Mouse (Mus musculus) liver, embryonic 12.5 days (tissue): ENCODE results near the gene Grifin. TPM values are rescaled to one million over a fixed set of nuclear protein-coding genes. Genes with fewer than 3 reads are reported as not detected.
A peak's percentile ranks its signal among the peaks of the same experiment; 100 is the strongest.

ENCODE experiments used
- ATAC-seq: fragments of 200-750 bp; cut with Nextera tagmentation; 2 replicates; pipeline ENCODE4 v1.8.0; 2017; ENCODE audit warnings: moderate number of reproducible peaks, mild to moderate bottlenecking, moderate library complexity
- H3K27ac ChIP-seq: fragments of 300-500 bp; sonication (generic); 2 replicates; pipeline ENCODE4 v1.5.1; 2016; ENCODE audit warnings: mild to moderate bottlenecking
- H3K27me3 ChIP-seq: fragments of 300-500 bp; sonication (generic); replicated peaks from 2 replicates; pipeline ENCODE4 v1.6.1; 2016; ENCODE audit warnings: mild to moderate bottlenecking, moderate library complexity
- H3K36me3 ChIP-seq: fragments of 300-500 bp; sonication (generic); 2 replicates; pipeline ENCODE4 v1.6.1; 2016; ENCODE audit warnings: mild to moderate bottlenecking, moderate library complexity
- H3K4me1 ChIP-seq: fragments of 300-500 bp; sonication (generic); 2 replicates; pipeline ENCODE4 v1.6.1; 2016
- H3K4me2 ChIP-seq: fragments of 300-500 bp; sonication (generic); 2 replicates; pipeline ENCODE4 v1.6.1; 2016; ENCODE audit warnings: mild to moderate bottlenecking, moderate library complexity
- H3K4me3 ChIP-seq: fragments of 300-500 bp; sonication (generic); 2 replicates; pipeline ENCODE4 v1.5.1; 2016; ENCODE audit warnings: mild to moderate bottlenecking, moderate library complexity
- H3K9ac ChIP-seq: fragments of 300-500 bp; sonication (generic); 2 replicates; pipeline ENCODE4 v1.6.1; 2016; ENCODE audit warnings: mild to moderate bottlenecking, moderate library complexity
- H3K9me3 ChIP-seq: fragments of 300-500 bp; sonication (generic); replicated peaks from 2 replicates; pipeline ENCODE4 v1.6.1; 2016; ENCODE audit warnings: mild to moderate bottlenecking, moderate library complexity
- WGBS: fragments of 180-500 bp; shearing (Covaris S2); methylation state at CpG from one replicate; pipeline ENCODE4 v1.1.7; 2016; ENCODE audit not compliant: insufficient replicate concordance; 5-methylcytosine and 5-hydroxymethylcytosine counted together
- polyA plus RNA-seq: library from polyadenylated mRNA; unstranded; fragments of >200 nt; fragmentation: Nextera tagmentation; extraction: Ambion mirVana; gene quantifications from 2 replicates; pipeline ENCODE4 v1.2.1, GENCODE M21; 2016

Gene Grifin
- polyA plus RNA-seq, 1 experiment from 2014 or later = 6.3 TPM

DNA sequence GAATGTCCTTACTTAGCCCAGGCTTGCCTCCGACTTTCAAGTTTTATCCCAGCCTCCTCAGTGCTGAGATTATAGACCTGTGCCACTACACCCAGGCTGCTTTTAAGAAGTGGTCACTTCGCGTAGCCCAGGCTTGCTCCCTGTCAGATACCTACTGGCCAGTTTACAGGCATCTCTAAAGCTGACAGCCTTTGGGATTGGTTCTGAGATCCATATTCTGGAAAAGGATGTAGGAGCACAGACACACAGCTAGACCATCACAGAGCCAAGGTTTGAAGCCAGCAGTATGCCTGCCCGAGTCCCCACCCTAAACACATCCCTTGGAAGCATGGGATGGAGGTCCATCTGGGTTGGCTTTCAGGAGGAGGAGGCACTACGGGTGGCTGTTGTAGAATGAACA, 2.9 kb upstream of the Grifin start:
- H3K9ac ChIP-seq = no peak overlapping the region
- no peak for ATAC-seq
- no peaks in the 10 kb centered on the region for H3K9me3 ChIP-seq
- peak overlapping the region; percentile 71 for H3K27ac ChIP-seq
- no peak overlapping the region for H3K4me3 ChIP-seq
- peak overlapping the region; percentile 21 for H3K4me2 ChIP-seq
- WGBS = 71% methylated on average over 5 of the region's 5 CpGs
- H3K4me1 ChIP-seq = peaks cover 55% of the 10 kb centered on the region
- H3K36me3 ChIP-seq = no peaks in the 10 kb centered on the region
- peaks cover 7% of the 10 kb centered on the region for H3K27me3 ChIP-seq

DNA sequence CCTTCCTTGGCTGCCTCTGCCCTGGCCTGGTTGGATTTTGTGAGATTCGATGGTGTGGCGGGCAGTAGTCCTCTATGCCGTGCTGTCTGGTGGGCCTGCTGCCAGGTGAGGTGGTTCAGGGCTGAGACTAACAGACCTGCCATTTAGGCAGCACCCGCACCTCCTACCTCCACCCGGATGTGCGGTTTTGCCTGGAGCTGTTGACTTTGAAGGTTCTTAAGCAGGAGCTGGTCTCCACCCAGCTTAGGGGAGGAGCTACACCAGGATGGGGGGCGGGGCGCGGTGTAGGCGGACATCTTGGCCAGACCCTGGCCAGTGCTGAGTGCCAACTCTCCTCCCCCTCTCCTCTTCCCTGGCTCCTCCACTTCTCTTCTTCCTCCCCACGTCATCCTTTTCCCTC, 2.5 kb upstream of the Grifin start:
- peak overlapping the region; percentile 71 for H3K27ac ChIP-seq
- H3K27me3 ChIP-seq = peaks cover 7% of the 10 kb centered on the region
- H3K9ac ChIP-seq = peak overlapping the region; percentile 31; the same call in 1 of the 2 replicates
- no peak overlapping the region for H3K4me3 ChIP-seq
- peak overlapping the region; percentile 21 for H3K4me2 ChIP-seq
- H3K36me3 ChIP-seq = no peaks in the 10 kb centered on the region
- H3K9me3 ChIP-seq = no peaks in the 10 kb centered on the region
- peak; percentile 63 for ATAC-seq
- peaks cover 55% of the 10 kb centered on the region for H3K4me1 ChIP-seq
- WGBS = 31% methylated on average over 11 of the region's 11 CpGs

DNA sequence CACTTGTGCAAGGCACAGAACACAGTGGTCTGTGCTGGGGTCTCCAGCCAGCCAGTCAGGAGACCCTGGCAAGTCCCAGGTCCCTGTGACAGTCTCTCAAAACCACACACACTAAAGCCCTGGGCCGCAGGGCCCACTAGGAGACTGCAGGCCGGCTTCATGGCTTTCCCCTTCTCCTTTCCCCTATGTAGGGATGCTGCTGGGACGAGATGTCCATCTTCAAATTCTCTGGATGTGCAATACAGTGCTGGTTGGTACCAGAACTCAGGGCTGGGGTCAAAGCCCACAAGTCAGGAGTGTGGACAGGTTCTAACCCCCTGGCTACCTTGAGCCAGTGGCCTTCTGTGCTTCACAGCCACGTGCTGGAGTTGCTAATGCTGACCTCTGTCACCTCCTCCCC, 1.4 kb upstream of the Grifin start:
- peaks cover 55% of the 10 kb centered on the region for H3K4me1 ChIP-seq
- H3K9me3 ChIP-seq = no peaks in the 10 kb centered on the region
- H3K9ac ChIP-seq = no peak overlapping the region
- peaks cover 7% of the 10 kb centered on the region for H3K27me3 ChIP-seq
- ATAC-seq = no peak
- peak overlapping the region; percentile 71; the same call in 1 of the 2 replicates for H3K27ac ChIP-seq
- H3K36me3 ChIP-seq = no peaks in the 10 kb centered on the region
- WGBS = 68% methylated on average over 4 of the region's 4 CpGs
- H3K4me3 ChIP-seq = no peak overlapping the region
- no peak overlapping the region for H3K4me2 ChIP-seq

DNA sequence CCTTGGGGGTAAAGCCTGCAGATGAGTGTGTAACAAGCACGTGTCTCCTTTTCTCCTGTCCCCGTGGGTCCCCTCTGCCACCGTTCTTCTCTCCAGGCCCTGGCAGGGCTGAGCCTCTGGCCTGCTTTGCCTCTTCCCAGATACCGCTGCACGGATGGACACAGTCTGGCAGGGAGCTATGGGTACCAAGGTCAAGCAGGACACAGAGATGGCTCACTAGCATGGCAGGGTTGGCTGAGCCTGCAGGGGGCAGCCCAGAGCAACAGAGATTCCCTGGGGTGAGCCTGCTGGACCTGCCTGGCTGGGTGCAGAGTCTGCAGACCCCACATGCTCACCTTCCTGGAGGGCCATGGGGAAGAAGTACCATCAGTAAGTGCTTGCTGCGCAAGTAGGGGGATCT, 985 bp upstream of the Grifin start:
- no peak for ATAC-seq

DNA sequence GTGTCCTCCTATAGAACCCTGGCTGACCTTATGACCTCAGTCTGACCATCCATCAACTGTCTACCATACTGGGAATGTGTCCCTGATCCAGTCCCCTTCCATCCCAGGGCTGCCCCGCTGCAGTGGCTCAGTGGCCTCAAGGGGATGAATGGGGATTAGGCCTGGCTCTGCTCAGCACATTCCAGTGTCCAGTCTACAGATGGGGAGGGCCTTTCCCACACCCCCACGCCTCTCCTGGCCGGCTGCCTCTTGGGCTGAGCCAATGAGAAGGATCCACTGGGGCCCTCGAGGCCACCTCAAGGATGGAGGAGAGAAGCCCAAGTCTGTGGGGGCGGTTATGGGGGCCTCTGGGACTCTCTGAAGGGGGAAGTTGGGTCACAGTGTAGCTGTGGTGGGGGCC, 580 bp upstream of the Grifin start:
- Histone ChIP-seq H3K4me3 (no peak overlapping the region), H3K9me3 (no peaks in the 10 kb centered on the region), H3K9ac (0 out of 2 replicates have a peak overlapping the region, but pooled peaks have one; percentile 15), H3K4me2 (peak overlapping the region; percentile 62), H3K27me3 (peaks cover 7% of the 10 kb centered on the region), H3K36me3 (no peaks in the 10 kb centered on the region), H3K4me1 (peaks cover 55% of the 10 kb centered on the region), H3K27ac (peak overlapping the region; percentile 52)
- ATAC-seq = peak; percentile 5; the same call in 1 of the 2 replicates
- WGBS = 54% methylated on average over 5 of the region's 5 CpGs

More for the DNA sequence above, 985 bp upstream of the Grifin start:
- 56% methylated on average over 5 of the region's 6 CpGs for WGBS
- Histone ChIP-seq H3K36me3 (no peaks in the 10 kb centered on the region), H3K9ac (peak overlapping the region; percentile 4; the same call in 1 of the 2 replicates), H3K27ac (peak overlapping the region; percentile 52), H3K4me3 (no peak overlapping the region), H3K4me1 (peaks cover 55% of the 10 kb centered on the region), H3K9me3 (no peaks in the 10 kb centered on the region), H3K4me2 (no peak overlapping the region), H3K27me3 (peaks cover 7% of the 10 kb centered on the region)

DNA sequence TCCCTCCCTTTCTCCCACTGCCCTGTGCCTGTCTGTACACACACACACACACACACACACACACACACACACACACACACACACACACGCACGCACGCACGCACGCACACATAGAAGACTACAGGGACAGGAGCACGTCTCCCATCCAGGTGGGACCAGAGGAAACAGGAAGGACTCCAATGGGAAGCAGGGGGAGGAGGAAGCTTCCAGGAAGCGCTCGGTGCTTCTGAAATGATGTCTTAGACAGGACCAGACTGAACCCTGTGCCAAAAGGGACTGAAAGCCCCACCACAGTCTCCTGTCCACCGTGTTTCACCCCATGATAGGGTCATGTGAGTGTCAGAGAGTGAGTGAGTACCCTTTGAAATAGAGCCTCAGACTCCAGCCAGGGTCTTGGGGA, 2.3 kb downstream of the Grifin start:
- 79% methylated on average over 9 of the region's 9 CpGs for WGBS
- Histone ChIP-seq H3K27me3 (peaks cover 7% of the 10 kb centered on the region), H3K4me2 (no peak overlapping the region), H3K36me3 (no peaks in the 10 kb centered on the region), H3K9ac (no peak overlapping the region), H3K27ac (no peak overlapping the region), H3K4me1 (peaks cover 43% of the 10 kb centered on the region), H3K9me3 (no peaks in the 10 kb centered on the region), H3K4me3 (no peak overlapping the region)
- no peak for ATAC-seq

DNA sequence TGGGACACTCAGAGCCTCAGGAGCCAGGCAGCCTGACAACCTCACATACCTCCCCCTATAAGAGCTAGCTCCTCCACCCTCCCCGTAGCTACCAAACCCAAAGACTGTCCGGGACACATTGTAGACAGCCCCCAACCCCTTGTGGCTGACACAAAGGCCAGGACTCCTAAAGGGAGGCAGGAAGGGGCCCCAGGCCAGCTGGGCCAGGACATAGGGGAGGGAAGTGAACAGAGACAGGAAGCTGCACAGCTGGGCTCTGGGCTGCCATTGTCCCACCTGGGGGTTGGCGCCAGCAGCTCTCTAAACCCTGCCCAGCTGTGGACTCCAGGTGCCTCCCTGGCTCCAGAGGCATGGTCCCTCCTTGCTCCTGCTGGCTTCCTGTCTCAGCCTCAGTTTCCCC, 8.0 kb downstream of the Grifin start:
- Histone ChIP-seq H3K9me3 (no peaks in the 10 kb centered on the region), H3K27ac (no peak overlapping the region), H3K9ac (no peak overlapping the region), H3K36me3 (no peaks in the 10 kb centered on the region), H3K4me3 (no peak overlapping the region), H3K27me3 (no peaks in the 10 kb centered on the region; the same call in 1 of the 2 replicates), H3K4me1 (no peaks in the 10 kb centered on the region), H3K4me2 (no peak overlapping the region)
- WGBS = 25% methylated on average over 3 of the region's 3 CpGs
- no peak for ATAC-seq

DNA sequence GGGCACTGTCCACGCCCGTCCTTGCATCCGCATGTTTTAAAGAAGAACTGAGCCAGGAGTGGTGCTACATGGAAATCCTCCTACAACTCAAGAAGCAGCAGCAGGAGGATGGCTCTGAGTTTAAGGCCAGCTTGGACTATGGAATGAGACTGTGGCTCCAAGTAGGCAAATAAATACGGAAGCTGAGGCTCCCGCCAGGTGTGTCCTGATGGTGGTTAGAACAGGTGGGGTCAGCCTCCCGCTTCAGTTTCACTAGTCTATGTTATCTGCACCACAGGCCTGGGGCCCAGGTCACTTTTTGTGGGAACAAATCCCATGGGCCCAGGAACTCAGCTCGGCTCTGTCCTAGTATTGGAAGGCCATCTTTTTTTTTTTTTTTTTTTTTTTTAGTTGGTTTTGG, 11.2 kb downstream of the Grifin start:
- H3K9me3 ChIP-seq = no peaks in the 10 kb centered on the region
- no peak overlapping the region for H3K4me2 ChIP-seq
- 73% methylated on average over 7 of the region's 7 CpGs for WGBS
- ATAC-seq = no peak
- no peak overlapping the region for H3K9ac ChIP-seq
- peaks cover 5% of the 10 kb centered on the region for H3K27me3 ChIP-seq
- H3K27ac ChIP-seq = no peak overlapping the region
- no peak overlapping the region for H3K4me3 ChIP-seq
- no peaks in the 10 kb centered on the region for H3K36me3 ChIP-seq
- H3K4me1 ChIP-seq = no peaks in the 10 kb centered on the region

DNA sequence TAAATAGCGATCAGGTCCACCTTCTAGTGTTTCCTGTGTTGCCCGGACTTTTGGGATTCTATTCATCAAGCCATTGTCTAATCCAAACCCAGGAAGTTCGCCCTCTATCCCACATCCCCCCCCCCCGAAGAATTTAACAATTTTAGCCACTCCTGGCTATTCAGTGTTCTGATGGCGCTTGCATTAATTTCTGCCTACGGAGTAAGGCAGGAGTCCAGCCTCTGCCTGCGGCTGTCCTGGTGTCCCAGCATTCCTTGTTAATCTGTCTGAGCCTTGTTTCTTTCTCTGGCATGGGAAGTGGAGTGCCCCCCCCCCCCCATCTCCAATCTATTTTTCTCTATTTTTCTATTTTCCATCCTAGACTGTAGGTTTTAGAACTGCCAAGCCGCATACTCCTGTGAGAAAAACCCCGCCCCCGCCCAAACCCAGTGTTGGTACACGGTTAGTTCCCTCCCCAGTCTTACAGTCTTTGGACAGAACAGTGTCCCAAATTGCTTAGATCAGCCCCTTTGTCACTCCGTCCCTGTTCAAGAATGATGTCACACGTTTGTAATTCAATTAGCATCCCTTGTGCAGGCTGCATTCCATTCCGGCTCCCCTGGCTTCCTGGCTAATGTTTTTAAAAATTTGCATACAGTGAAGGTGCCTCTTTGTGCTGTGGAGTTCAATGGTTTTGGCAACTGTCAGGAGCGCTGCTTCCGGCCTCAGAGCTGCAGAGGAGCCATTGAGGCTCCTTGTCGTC, 15.4 kb downstream of the Grifin start:
- no peak overlapping the region for H3K4me3 ChIP-seq
- H3K27me3 ChIP-seq = peaks cover 5% of the 10 kb centered on the region
- no peak overlapping the region for H3K27ac ChIP-seq
- ATAC-seq = no peak
- H3K4me1 ChIP-seq = no peaks in the 10 kb centered on the region
- H3K9ac ChIP-seq = no peak overlapping the region
- 35% methylated on average over 17 of the region's 17 CpGs for WGBS
- H3K9me3 ChIP-seq = no peaks in the 10 kb centered on the region
- no peaks in the 10 kb centered on the region for H3K36me3 ChIP-seq
- H3K4me2 ChIP-seq = no peak overlapping the region

DNA sequence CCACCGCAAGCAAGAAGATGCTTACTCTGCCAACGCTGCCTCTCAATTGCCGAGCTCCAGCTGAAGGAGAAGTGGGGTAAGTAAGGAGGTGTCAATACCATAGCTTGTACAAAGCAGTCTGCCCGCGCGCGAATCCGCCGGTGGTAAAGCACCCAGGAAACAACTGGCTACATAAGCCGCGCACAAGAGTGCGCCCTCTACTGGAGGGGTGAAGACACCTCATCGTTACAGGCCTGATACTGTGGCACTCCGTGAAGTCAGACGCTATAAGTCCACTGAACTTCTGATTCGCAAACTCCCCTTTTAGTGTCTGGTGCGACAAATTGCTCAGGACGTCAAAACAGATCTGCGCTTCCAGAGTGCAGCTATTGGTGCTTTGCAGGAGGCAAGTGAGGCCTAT, 18.5 kb downstream of the Grifin start:
- no peak for ATAC-seq
- Histone ChIP-seq H3K36me3 (no peaks in the 10 kb centered on the region), H3K9ac (no peak overlapping the region), H3K27ac (no peak overlapping the region), H3K27me3 (peaks cover 10% of the 10 kb centered on the region), H3K4me3 (no peak overlapping the region), H3K4me2 (no peak overlapping the region), H3K9me3 (no peaks in the 10 kb centered on the region), H3K4me1 (no peaks in the 10 kb centered on the region)
- whole genome bisulfite sequencing = 69% methylated on average over 19 of the region's 19 CpGs

DNA sequence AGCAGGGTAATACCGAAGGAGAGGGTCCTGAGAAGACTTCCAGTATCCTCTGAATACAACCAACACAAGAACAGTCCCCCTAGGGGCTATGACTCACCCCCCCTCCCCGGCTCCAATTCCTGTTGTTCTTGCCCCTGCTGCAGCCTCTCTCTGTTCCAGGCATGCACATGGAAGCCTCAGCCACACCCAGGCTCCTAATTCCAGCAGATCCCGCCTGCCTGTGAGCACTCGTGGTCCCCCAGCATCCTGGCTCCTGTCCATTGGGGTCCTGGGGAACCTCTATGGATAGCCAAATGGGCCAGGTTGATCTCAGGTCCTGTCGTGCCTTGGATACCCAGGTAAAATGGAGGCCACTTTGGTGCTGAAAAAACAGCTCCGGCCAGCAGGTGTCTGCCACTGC, 19.2 kb downstream of the Grifin start:
- Histone ChIP-seq H3K36me3 (no peaks in the 10 kb centered on the region), H3K9me3 (no peaks in the 10 kb centered on the region), H3K4me1 (no peaks in the 10 kb centered on the region), H3K27ac (no peak overlapping the region), H3K4me2 (no peak overlapping the region), H3K9ac (no peak overlapping the region), H3K4me3 (no peak overlapping the region), H3K27me3 (peaks cover 12% of the 10 kb centered on the region)
- 55% methylated on average over 6 of the region's 6 CpGs for WGBS
- no peak for ATAC-seq

DNA sequence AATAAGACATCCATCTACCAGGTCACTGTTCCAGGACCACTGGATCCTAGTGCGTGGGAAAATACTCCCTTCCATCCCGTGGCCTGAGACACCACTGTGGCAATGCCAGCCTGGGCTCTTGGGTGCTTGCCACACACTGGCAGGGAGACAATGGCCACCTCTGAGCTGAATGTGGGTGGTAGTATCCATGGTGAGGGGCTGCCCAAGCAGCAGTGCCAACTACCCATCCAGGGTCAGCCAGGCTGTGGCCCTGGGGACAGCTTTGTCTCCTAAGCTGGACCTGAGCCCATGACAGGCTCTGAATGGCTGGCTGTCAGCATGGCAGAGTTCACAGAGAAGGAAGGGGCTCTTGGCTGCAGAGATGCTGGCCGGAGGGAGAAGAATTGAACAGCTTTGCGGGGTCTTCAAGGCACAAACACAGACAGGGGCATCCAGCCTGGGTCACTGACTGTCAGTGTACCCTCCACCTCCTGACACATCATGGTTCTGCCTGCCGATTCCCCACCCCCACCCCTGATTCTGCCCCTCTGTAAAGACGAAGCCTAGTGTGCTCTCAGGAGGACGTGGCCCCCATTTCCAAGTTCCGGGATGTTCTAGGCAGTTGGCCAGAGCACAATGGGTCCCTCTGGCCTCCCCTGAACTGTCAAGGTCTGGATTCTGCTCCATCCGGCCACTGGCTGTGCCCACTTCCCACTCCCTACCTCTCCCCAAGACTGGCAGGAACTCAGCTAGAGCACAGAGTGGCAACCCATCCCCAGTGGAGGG, 21.9 kb downstream of the Grifin start:
- peaks cover 12% of the 10 kb centered on the region for H3K27me3 ChIP-seq
- 59% methylated on average over 9 of the region's 9 CpGs for WGBS
- no peak for ATAC-seq

More for the DNA sequence above, 21.9 kb downstream of the Grifin start:
- no peak overlapping the region for H3K27ac ChIP-seq
- no peak overlapping the region for H3K9ac ChIP-seq
- no peaks in the 10 kb centered on the region for H3K36me3 ChIP-seq
- H3K4me3 ChIP-seq = no peak overlapping the region
- H3K4me2 ChIP-seq = no peak overlapping the region
- H3K9me3 ChIP-seq = no peaks in the 10 kb centered on the region
- H3K4me1 ChIP-seq = peaks cover 11% of the 10 kb centered on the region
